Mouse (Mus musculus) hindbrain, postnatal 0 days (tissue): ENCODE data around the gene Arpc2. TPM values are rescaled to one million over a fixed set of nuclear protein-coding genes. Genes with fewer than 3 reads are reported as not detected.
A peak's percentile ranks its signal among the peaks of the same experiment; 100 is the strongest.

Source experiments
- ATAC-seq: fragments of 200-750 bp; cut with Nextera tagmentation; 2 replicates; pipeline ENCODE4 v1.8.0; 2017; ENCODE audit warnings: mild to moderate bottlenecking, moderate TSS enrichment, moderate library complexity
- DNase-seq: peaks from one replicate; pipeline ENCODE4 v3.0.0-alpha.2; 2015; ENCODE audit warnings: low spot score
- H3K27ac ChIP-seq: fragments of 300-500 bp; sonication (generic); 2 replicates; pipeline ENCODE4 v1.5.1; 2014; ENCODE audit warnings: mild to moderate bottlenecking
- H3K27me3 ChIP-seq: fragments of 300-500 bp; sonication (generic); 2 replicates; pipeline ENCODE4 v1.6.1; 2014; ENCODE audit warnings: low read length, mixed read lengths; ENCODE audit not compliant: insufficient read depth
- H3K36me3 ChIP-seq: fragments of 300-500 bp; sonication (generic); 2 replicates; pipeline ENCODE4 v1.6.1; 2014; ENCODE audit warnings: low read length, mixed read lengths; ENCODE audit not compliant: insufficient read depth
- H3K4me1 ChIP-seq: fragments of 300-500 bp; sonication (generic); 2 replicates; pipeline ENCODE4 v1.6.1; 2014; ENCODE audit warnings: antibody characterized with exemption, low read length, mixed read lengths; ENCODE audit not compliant: insufficient read depth
- H3K4me2 ChIP-seq: fragments of 300-500 bp; sonication (generic); 2 replicates; pipeline ENCODE4 v1.6.1; 2014; ENCODE audit warnings: low read depth, mild to moderate bottlenecking, low read length, moderate library complexity, mixed read lengths
- H3K4me3 ChIP-seq: fragments of 300-500 bp; sonication (generic); 2 replicates; pipeline ENCODE4 v1.5.1; 2014; ENCODE audit warnings: low read length
- H3K9ac ChIP-seq: fragments of 300-500 bp; sonication (generic); replicated peaks from 2 replicates; pipeline ENCODE4 v1.6.1; 2014; ENCODE audit warnings: mild to moderate bottlenecking, low read length, moderate library complexity, mixed read lengths
- H3K9me3 ChIP-seq: fragments of 300-500 bp; sonication (generic); 2 replicates; pipeline ENCODE4 v1.6.1; 2016; ENCODE audit warnings: low read length, mixed read lengths
- CTCF ChIP-seq: IDR thresholded peaks from 2 replicates; pipeline ENCODE4 v1.5.1; 2016; ENCODE audit warnings: antibody characterized with exemption, control low read depth, low read depth
- WGBS: fragments of 180-500 bp; shearing (Covaris S2); extraction: QIAGEN DNeasy Blood & Tissue Kit; methylation state at CpG from one replicate; pipeline ENCODE4 v1.1.7; 2014; 5-methylcytosine and 5-hydroxymethylcytosine counted together
- polyA plus RNA-seq: library from polyadenylated mRNA; unstranded; fragments of >200 nt; fragmentation: Nextera tagmentation; extraction: Ambion mirVana; gene quantifications from 2 replicates; pipeline ENCODE4 v1.2.1, GENCODE M21; 2015
- total RNA-seq: library from RNA; depleted of rRNA; stranded (reverse); fragments of >200 nt; gene quantifications from 2 replicates; pipeline ENCODE4 v1.2.3, GENCODE M21; 2014

The Arpc2 gene
- total and polyA plus RNA-seq, 2 experiments from 2014 or later, result 131 to 417 TPM

DNA sequence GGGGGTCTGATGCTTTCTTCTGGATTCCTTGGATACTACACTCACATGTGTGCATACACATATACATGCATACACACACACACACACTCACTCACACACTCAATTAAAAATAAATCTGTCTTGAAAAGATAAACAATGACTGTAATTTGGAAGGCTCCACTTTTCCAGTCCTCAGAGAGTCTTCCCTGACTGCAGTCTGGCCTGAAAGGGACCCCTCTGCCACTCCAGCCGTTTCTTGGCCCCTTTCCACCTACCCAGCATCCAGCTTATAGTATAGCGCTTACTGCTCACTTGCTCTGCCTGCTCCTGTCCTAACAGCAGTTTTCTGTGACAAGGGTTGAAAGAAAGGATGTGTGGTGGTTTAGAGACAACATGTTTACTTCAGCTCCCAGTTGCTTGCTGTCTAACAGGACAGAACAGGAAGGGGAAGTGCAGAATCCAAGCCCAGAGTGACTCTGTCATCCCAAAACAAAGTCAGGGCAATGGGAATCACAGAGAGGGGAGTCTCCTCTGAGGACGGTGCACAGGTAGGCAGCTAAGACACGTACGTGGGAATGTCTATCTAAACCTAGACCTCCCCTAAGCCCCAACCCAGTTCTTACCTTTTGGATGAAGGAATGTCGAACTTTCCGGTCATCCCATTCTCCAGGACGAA lies 57.5 kb downstream of the Arpc2 start:
- H3K9me3 ChIP-seq, result no peaks in the 10 kb centered on the region
- no peak overlapping the region for H3K4me2 ChIP-seq
- 76% methylated on average over 8 of the region's 8 CpGs for WGBS
- peaks cover 7% of the 10 kb centered on the region for H3K36me3 ChIP-seq
- no peak overlapping the region for H3K9ac ChIP-seq
- ATAC-seq (no peak), DNase-seq (peak; percentile 42)
- H3K27ac ChIP-seq, result no peak overlapping the region
- no peaks in the 10 kb centered on the region for H3K27me3 ChIP-seq
- peaks cover 28% of the 10 kb centered on the region for H3K4me1 ChIP-seq
- no peak overlapping the region for H3K4me3 ChIP-seq
- no peak for TF ChIP-seq CTCF

DNA sequence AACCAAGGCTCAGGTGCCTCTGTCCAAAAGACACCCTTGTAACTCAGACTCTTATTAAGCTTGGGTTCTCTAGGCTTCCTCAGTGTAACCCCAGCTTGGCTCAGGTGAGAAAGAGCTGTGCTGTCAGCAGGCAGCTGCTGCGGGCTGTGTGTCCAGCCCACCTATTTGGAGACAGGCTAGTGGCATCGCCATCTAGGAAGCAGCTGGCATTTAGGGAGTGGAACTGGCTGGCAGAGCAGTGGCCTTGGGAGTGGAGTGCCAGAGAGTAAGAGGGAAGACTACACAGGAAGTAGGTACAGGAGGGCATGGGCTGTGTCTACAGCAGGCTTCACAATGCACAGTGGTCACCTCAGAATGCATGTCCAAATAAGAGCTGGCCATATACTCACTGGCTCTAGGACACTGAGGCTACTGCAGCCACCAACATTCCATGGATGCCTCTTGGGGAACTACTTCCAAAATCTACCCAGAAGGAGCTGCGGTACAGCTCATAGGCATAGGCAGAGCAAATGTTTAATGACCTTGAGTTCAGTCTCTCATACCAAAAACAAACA lies 58.3 kb downstream of the Arpc2 start:
- Histone ChIP-seq H3K36me3 (peaks cover 7% of the 10 kb centered on the region), H3K9me3 (no peaks in the 10 kb centered on the region), H3K4me3 (no peak overlapping the region), H3K4me2 (no peak overlapping the region), H3K9ac (no peak overlapping the region), H3K4me1 (peaks cover 33% of the 10 kb centered on the region), H3K27me3 (no peaks in the 10 kb centered on the region), H3K27ac (no peak overlapping the region)
- TF ChIP-seq CTCF, result no peak
- DNase-seq (no peak), ATAC-seq (no peak)
- 85% methylated on average over 3 of the region's 3 CpGs for WGBS

DNA sequence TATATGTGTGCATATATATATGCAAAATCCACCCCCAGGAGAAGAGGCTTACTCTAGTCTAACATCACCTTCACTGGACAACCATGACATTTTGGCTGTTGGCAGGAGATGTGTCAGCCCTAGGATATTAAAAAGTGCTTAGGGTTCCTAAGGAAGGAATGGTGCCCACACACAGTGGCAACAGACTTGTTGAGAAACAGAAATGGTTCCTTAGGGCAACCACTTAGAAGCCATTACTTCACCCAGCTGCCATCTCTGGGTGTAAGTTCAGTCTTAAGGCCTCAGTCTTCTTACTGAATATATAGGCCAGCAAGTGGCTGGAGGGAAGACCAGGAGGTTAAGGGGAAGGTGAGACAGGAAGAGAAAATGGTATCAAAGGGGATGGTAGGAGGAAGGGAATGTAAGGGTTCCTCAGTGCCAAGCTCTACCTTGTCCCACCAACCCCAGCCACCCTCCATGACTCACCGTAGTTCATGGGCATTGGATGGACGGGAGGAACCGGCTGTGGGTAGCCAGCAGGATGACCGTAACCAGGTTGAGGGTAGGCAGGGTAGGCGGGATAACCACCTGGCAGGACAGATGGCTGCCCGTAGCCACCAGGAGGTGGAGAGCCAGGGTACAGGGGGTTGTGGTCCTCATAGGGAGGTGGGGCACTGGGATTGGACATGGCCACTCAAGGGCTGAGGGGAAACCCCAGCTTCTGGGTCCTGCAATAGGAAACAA lies 59.0 kb downstream of the Arpc2 start:
- no peak for TF ChIP-seq CTCF
- Histone ChIP-seq H3K36me3 (peaks cover 4% of the 10 kb centered on the region), H3K4me1 (peaks cover 33% of the 10 kb centered on the region), H3K27me3 (no peaks in the 10 kb centered on the region), H3K4me3 (no peak overlapping the region), H3K4me2 (no peak overlapping the region), H3K9ac (no peak overlapping the region), H3K27ac (peak overlapping the region; percentile 84), H3K9me3 (no peaks in the 10 kb centered on the region)
- ATAC-seq (no peak), DNase-seq (no peak)
- WGBS, result 83% methylated on average over 6 of the region's 6 CpGs

DNA sequence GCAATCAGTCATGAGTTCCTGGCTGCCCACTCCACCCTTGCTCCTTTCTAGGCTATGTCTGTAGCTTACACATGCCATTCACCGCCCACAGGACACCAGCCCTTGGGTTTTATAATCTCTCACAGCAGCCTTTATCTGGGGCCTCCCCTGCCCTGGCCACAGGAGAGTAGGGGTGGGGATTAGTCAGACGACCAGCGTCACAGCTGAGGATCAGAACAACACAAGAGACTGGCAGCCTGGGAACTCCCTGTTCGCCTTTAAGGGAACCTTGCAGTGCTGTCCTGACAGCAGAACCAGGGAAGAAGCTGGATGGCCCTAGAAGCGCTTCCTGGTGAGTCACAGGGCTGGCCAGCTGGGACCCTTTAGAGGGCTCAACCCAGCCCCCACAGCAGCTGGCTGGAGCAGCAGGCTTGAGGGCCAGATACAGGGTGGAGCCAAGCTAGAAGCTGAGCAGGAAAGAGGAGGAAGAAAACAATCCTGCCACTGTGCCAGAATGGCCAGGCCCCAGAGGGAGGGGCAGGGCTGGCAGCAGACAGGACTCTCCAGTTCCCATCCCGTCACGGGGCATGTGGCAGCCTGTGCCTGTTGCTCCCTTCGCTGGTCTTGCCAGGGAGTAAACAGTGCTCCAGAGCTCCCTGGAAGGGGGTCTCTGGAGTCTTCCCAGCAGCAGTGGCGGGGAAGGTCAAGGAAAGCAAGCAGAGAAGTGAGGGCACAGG lies 59.7 kb downstream of the Arpc2 start:
- H3K27me3 ChIP-seq, result no peaks in the 10 kb centered on the region
- DNase-seq (peak; percentile 91), ATAC-seq (peak; percentile 96)
- H3K9ac ChIP-seq, result no peak overlapping the region
- H3K36me3 ChIP-seq, result no peaks in the 10 kb centered on the region; the same call in none of the 2 replicates
- no peak for TF ChIP-seq CTCF
- 17% methylated on average over 9 of the region's 9 CpGs for WGBS
- peak overlapping the region; percentile 14; the same call in 1 of the 2 replicates for H3K4me2 ChIP-seq
- H3K4me3 ChIP-seq, result no peak overlapping the region
- H3K27ac ChIP-seq, result peak overlapping the region; percentile 84
- peaks cover 33% of the 10 kb centered on the region for H3K4me1 ChIP-seq
- H3K9me3 ChIP-seq, result no peaks in the 10 kb centered on the region

GRCm38 (mm10) chr1:74296477-74296876 lies 60.6 kb downstream of the Arpc2 start:
- no peaks in the 10 kb centered on the region for H3K9me3 ChIP-seq
- H3K9ac ChIP-seq, result no peak overlapping the region
- peak overlapping the region; percentile 84 for H3K27ac ChIP-seq
- ATAC-seq, result no peak
- H3K4me1 ChIP-seq, result peaks cover 33% of the 10 kb centered on the region
- peak overlapping the region; percentile 14; the same call in 1 of the 2 replicates for H3K4me2 ChIP-seq
- 55% methylated on average over 6 of the region's 6 CpGs for WGBS
- no peaks in the 10 kb centered on the region for H3K27me3 ChIP-seq
- no peaks in the 10 kb centered on the region; the same call in 1 of the 2 replicates for H3K36me3 ChIP-seq
- H3K4me3 ChIP-seq, result no peak overlapping the region
- TF ChIP-seq CTCF, result no peak
- no peak for DNase-seq

GRCm38 (mm10) chr1:74297269-74297668 lies 61.4 kb downstream of the Arpc2 start:
- no peaks in the 10 kb centered on the region for H3K27me3 ChIP-seq
- H3K9ac ChIP-seq, result no peak overlapping the region
- no peaks in the 10 kb centered on the region for H3K9me3 ChIP-seq
- ATAC-seq, result no peak
- H3K27ac ChIP-seq, result no peak overlapping the region
- no peak overlapping the region for H3K4me2 ChIP-seq
- H3K36me3 ChIP-seq, result no peaks in the 10 kb centered on the region; the same call in 1 of the 2 replicates
- H3K4me3 ChIP-seq, result no peak overlapping the region
- TF ChIP-seq CTCF, result no peak
- peaks cover 33% of the 10 kb centered on the region for H3K4me1 ChIP-seq
- DNase-seq, result no peak
- 89% methylated on average over 3 of the region's 3 CpGs for WGBS
